Mouse (Mus musculus) urinary bladder, postnatal 14 days (tissue): ENCODE measurements around the gene Fkbp8.

Source experiments
- DNase-seq: peaks from one replicate; pipeline ENCODE4 v3.0.0; 2021; ENCODE audit warnings: low spot score

The Fkbp8 gene

DNA sequence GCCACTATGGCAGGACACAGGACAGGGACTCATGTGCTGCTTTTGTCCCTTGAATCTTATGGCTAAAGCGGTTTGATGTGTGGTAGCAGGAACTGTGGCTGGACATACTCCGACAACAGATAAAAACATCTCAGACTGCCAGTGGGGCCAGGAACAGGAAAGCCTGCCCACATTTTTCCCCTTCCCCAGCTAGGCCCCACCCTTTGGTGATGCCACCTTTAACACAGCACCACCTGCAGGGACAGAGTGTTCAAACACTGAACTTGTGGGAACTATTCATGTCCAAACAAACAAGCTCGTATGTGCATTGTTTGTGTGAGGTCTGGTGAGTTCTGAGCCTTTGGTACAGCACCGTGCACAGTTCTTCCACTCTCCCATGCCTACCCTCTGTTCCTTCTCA lies 30.8 kb downstream of the Fkbp8 start:
- DNase-seq = peak; percentile 48

DNA sequence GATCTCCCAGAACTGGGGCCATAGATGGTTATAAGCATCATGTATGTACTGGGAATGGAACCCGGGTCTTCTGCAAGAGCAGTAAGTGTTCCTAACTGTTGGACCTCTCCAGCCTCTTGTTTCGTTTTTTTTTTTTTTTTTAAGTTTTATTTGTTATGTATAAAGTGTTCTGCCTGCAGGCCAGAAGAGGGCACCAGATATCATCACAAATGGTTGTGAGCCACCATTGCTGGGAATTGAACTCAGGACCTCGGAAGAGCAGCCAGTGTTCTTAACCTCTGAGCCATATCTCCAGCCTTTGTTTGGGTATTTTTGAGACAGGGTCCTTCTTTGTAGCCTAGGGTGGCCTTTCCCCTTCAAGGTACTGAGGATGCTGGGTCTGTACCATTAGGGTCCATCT lies 31.5 kb downstream of the Fkbp8 start:
- no peak for DNase-seq

DNA sequence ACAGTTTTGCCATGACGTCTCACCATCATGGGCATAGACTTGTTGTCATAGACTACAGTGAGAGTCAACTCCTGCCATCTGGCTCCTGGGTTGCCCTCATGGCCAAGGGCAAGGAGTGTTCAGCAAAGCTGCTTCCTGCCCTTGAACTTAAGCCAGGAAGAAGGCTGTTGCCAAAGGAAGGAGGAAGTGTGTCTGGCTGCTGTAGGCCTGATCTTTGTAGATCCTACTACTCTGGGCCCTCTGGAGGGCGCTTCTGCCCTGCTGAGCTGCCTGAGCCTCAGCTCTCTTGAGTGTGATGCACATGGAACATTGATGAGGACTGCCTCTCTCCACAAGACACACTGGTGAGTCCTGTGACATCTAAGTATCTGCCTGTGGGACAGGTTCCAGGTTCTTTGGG lies 32.6 kb downstream of the Fkbp8 start:
- DNase-seq = peak; percentile 54

DNA sequence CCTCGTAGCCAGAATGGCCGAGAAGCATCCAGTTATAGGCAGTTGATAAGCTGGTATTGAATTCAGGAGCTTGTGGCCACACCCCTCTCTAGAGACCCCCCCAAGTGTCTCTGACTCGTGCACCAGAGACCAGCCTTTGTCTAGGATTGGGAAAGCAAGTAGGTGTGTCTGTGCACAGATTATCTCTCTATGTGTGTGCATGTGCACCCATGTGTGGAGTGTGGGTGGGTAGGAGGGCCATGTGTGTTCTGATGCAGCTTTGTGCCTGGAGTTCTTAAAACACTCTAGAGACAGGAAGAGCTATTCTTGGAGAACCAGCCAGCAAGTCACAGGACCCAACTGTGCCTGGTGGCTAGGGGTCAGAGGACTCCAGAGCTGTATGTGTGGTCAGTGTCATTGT lies 33.0 kb downstream of the Fkbp8 start:
- DNase-seq = no peak

DNA sequence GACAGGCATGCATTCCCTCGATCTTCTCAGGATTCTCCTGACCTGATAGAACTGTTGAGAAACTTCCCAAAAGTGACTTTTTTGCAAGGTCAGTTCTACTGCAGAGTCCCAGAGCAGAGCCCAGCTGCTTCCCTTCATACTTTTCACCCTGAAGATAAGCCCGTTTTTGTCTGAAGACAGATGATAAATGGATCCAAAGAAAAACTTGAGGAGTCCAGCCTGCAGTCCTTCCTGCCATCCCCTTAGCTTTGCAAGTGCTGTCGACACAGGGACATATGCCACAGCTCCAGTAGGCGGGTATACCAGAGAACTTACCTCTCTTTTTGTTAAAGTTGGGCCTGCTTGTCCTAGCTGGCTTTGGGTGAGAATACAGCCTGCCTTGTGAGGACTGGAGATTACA lies 33.8 kb downstream of the Fkbp8 start:
- no peak for DNase-seq

DNA sequence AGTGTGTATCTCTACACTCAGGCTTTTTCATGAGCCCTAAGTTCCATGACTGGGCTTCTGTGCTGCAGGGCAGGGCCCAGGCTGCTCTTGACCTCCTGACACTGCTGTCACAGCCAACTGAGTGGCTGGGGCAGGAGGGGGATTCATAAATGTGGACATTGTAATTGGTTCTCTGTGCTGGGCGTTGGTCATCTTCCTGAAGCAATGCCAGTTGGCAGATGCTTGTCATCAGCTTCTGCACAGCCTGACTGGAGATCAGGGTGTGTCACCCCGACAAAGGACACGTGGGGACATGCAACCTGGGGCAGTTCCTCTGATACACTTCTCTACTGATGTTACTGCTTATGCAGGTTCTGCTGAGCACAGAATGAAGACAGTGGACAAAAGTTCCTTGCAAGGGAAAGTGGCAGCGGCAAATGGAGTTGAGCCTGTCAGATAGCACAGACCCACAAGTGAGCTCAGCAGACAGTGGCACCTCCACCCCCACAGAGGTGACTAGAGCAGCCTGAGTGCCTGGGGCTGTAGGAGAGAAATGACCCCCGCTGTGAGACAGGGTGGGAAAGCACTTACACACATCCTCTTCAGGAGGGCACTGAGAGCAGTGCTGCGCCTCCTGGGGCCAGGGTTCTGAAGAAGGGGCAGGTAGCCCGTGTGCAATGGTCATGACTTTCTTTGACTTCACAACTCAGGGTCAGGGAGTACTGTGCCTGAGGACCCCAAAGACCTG lies 34.4 kb downstream of the Fkbp8 start:
- DNase-seq = peak; percentile 64

DNA sequence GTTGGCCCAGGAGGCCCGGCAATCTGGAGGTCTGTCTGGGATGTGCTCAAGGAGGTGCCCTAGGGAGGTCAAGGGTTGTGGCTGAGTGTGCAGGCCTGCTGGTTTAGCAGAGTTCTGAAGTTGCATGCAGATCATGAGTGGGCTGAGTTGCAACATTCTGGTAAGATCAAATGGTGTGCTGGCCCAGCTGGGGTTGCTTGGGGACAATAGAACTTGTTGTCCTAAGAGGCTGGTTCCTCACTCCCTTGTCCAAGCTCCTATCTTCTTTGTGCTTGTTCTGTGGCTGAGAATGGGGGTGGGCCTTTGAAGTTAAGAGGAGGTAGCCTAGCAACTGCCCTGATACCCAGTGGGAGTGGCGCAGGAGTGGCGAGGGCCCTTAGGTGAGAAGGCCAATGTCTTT lies 35.3 kb downstream of the Fkbp8 start:
- no peak for DNase-seq

DNA sequence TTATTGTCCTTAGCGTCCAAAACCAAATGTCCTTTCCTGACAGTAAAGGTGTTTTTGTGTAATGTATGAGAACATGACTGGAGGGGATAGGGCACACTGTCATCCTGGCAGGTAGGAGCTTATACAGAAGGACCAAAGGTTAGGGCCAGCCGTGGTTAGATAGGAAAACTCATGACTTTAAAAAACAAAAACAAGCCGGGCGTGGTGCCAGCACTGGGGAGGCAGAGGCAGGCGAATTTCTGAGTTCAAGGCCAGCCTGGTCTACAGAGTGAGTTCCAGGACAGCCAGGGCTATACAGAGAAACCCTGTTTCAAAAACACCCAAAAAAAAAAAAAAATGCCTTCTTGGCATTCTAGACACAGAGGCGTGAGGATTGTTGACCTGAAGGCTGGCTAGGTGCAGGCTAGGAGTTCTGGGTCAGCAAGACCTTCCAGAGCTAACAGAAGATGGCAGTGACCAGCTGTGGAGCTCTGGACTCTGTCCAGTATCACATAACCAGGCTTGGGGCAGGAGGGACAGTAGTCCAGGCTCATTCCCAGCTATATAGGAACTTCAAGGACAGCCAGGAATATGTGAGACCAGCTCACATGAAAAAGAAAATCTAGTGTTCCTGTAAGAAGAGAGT lies 36.4 kb downstream of the Fkbp8 start:
- DNase-seq = no peak

DNA sequence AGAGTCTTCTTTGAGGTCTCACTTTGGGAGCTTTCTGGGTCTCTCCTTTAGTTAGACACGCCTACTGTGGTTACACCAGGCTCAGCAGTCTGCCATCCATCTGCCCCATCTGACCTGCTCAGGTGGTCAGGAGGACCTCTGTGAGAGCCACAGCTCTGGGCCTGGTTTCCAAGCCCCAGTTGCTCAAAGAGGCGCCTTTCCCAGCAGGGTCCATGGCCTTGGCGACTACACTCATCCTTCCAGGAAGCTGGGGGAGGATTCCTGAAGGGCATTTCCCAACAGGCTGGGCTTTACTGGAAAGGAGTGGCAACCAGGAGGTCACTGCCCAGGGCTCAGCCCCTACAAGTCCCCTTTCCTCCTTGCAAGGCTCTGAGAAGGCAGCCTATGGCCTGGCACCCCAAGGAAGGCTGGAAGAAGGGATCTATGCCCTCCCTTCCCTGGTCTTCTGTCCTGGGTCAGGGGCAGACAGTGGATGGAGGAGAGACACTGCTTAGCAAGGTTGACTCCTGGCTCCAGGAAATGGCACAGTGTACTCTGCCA lies 37.2 kb downstream of the Fkbp8 start:
- DNase-seq = no peak

DNA sequence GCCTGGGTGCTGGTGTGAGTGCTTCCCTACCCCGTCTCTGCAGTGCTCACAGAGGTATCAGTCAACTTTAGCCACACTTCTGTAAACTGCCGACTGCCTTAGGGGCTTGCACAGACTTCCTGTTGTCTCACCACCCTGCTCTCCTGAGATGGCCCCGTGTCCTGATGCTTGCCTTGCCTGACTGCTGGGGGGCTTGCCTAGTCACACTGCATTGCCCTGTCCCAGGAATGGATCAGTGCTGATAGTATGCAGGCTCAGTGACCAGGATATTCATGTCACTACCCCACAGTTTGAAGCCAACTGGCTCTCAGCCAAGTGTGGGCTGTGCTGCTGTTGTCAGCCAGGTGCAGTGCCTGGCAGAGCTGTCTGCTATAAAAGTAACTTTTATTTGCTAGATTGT lies 38.0 kb downstream of the Fkbp8 start:
- DNase-seq = peak; percentile 56

DNA sequence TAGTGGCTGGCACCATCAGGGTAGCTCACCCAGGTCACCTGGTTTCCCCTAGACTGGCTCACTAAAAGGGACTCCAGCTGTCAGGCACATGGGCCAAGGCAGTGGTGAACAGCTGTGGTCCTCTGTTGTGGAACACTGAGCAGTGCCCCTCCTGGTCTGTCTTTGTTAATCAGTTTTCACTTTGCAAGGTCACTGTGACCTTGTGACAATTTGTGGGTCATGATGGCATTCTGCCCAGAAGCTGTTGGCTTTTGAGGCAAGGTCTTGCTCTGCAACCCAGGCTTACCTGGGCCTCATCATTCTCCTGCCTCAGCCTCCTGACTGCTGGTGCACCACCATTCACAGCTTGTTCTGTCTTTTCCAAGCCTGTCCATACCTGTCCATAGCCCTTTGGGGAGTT lies 42.8 kb downstream of the Fkbp8 start:
- no peak for DNase-seq

DNA sequence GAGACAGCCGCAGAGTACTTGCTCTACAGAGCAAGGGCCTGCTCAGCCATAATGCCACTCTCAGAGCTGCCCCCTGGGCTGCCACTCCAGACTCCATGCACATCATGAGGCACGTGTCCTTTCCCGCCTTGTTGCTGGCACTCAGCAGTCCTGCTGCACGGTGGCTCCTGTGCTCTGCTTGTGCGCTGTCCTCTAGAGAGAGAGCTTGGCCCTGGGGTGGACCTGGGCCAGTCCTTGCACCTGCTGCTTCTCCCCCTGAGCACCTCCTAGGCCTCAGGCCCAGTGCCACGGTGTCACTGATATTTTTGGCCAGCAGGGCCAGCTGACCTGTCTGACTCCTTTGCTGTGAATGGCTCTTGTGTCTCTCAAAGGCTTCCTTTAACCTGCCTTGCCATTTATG lies 43.5 kb downstream of the Fkbp8 start:
- no peak for DNase-seq

DNA sequence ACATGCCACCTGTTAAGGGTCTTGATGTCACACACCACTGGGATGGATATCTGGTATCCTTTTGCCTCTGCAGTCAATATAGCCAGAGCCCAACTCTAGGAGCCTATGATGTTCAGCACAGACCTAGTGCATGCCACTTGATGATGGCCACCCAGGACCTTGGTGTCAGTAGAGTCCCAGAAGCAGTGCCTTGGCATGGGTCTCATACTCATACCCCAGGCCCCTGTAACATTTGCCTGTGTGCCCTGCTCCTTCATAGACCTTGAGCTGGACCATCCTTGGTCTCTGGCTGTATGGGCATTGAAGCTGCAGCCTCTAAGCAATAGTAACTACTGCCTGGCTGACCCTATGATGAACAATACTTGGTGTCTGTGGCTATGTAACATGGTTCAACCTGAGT lies 46.8 kb downstream of the Fkbp8 start:
- no peak for DNase-seq

DNA sequence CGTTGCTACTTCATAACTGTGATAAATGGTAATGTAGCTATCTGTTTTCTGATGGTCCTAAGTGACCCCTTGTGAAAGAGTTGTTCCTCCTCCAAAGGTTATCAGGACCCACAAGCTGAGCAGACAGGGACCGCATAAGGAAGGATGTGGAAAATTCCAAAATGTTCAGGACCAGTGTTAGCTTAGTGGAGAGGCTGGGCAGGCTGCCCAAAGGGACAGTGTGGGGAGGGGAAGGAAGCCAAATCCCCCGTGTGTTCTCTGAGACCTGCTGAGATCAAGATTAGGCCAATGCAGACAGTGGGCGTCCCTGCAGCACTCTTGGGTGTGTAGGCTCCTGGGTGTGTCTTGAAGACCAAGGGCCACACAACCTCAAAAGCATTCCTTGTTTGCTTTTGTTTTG lies 47.4 kb downstream of the Fkbp8 start:
- DNase-seq = peak; percentile 31

DNA sequence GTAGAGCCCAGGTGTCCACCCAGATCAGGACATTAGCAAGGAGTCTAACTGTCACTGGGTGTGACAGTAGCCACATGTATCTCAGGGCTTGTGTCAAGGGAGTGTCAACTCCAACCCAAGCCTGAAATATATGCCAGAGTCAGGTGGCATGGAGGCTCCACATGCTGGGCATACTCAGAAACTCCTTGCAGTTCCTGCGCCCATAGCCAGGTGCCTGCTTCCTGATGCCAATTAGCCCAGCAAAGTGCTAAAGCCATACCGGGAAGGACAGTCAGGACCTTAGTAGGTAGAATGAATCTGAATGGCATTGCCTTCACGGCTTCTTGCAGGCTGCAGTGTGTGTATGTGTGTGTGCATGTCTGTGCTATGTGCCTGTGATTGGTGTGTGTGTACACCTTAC lies 49.7 kb downstream of the Fkbp8 start:
- no peak for DNase-seq

DNA sequence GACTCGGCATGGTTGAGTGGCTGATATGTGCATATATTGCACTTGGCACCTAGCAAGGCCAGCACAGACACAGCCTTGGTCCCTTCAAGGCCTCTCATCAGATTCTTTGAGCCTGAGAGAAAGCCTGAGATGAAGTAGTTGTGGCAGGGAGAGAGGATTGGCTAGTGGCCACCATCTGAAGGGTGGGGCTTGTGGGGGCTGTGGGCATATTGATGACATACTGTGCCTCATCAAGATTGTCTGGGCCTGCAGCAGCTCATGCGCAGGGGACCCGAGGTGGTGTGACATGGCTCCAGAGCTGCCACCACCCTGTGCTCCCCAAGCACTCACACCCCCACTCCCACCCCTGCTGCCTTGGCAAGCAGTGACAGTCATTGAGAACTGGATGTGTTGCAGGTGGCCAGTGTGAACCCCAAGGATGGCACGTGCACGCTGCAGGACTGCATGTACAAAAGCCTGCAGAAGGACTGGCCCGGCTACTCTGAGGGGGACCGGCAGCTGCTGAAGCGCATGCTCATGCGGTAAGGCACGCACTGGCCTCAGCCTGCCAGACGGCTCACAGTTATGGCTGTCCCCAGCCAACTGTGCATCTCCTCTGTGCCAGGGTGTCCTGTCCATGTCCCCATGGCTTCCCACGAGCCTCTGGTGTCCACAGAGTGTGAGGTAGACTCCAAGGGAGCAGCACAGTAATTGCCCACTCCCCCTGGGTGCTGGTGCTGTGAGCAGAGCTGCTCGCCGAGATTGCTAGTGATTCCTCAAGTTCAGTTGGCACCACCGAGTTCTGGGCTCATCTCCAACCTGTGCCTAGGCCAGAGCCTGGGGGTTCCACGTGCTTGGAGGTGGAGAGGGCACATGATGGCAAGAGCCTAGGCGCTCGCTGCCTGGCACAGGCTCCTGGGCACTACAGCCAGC lies 56.2 kb downstream of the Fkbp8 start:
- no peak for DNase-seq

DNA sequence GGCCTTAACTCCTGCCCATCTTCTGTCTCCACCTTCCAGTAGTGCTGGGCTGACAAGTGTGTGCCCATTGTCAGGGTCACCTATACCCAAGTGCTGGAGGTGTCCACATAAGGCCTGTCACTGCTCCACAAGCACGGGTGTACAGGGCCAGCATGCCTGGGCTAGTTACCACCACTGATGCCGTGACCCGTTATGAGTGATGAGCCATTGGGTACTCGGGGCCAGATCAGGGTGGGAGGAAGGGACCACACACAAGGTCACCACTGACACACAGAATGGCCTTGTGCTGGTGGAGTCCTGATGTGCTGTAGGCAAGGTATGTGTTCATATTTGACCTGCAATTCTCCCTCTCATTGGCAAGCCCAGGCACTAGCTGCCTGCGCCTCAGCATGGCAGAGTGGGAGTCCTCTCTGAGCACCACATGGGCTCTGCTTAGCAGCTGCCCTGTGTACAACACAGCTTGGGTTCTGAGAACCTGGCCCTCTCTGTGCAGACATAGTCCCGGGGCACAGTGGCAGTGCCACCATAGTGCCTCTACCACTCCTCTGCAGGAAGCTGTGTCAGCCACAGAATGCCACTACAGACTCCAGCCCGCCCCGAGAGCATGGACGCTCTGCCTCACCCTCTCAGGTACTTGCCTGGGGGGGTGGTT lies 57.2 kb downstream of the Fkbp8 start:
- DNase-seq = no peak
